Comparison of ENCODE assay signal across 13 mouse cellular contexts in the genomic region with DNA sequence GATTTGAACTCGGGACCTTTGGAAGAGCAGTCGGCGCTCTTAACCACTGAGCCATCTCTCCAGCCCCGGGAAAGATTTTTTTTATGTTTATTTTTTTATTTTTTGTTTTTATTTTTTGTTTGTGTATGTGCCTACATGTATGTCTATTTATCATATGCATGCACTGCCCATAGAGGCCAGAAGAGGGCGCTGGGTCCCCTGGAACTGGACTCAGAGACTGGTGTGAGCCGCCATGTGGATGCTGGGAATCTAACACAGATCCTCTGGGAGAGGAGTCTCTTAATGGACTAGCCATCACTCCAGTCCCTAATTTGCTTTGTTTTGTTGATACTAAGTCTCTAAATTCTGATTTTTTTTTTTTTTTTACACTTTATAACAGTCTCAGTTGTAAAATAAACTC. TPM values are rescaled to one million over a fixed set of nuclear protein-coding genes. Genes with fewer than 3 reads are reported as not detected.
A peak's percentile ranks its signal among the peaks of the same experiment; 100 is the strongest.
DNase-seq lines count a peak whose midpoint lies in the region; ATAC-seq and TF ChIP-seq lines count a peak whose summit lies in the region.
"Had no signal": no experiment of that assay in that cellular context is flagged by ENCODE, and none has a peak within 500 bp of the region (broad histone marks: within the 10 kb centered on the region; RNA-seq: fewer than 3 reads in every experiment).

No protein-coding gene starts in this region.

- no peaks in the 10 kb centered on the region for H3K9me3 ChIP-seq in kidney, postnatal 0 days (replicated peaks; ENCODE audit: low read length)
- H3K9me3 ChIP-seq in intestine, postnatal 0 days (ENCODE audit: control insufficient read depth) = no peaks in the 10 kb centered on the region

- peaks cover 11% of the 10 kb centered on the region for H3K4me1 ChIP-seq in heart, adult 2 months (ENCODE audit: control insufficient read depth, insufficient read depth, low read length)
- peaks cover 38% of the 10 kb centered on the region for H3K4me1 ChIP-seq in kidney, postnatal 0 days (replicated peaks; ENCODE audit: insufficient read depth, low read length)
- H3K4me1 ChIP-seq in intestine, postnatal 0 days (replicated peaks; ENCODE audit: control insufficient read depth, insufficient read depth, low read length) = peaks cover 20% of the 10 kb centered on the region

- no peak for TF ChIP-seq EP300 in heart, adult 2 months (IDR thresholded peaks at IDR 0.05; ENCODE audit: insufficient read depth, low read depth, low read length)

- H3K79me2 ChIP-seq in heart, adult 2 months (replicated peaks; ENCODE audit: control insufficient read depth, insufficient read depth, low read length) = no peaks in the 10 kb centered on the region

- H3K27me3 ChIP-seq in heart, adult 2 months (ENCODE audit: control insufficient read depth, insufficient read depth, low read length) = no peaks in the 10 kb centered on the region
- H3K27me3 ChIP-seq in kidney, postnatal 0 days (ENCODE audit: insufficient read depth, low read length) = no peaks in the 10 kb centered on the region
- no peaks in the 10 kb centered on the region for H3K27me3 ChIP-seq in intestine, postnatal 0 days (replicated peaks; ENCODE audit: control insufficient read depth, insufficient read depth, low read length)

- H3K4me3 ChIP-seq in heart, adult 2 months = no peak overlapping the region
- H3K4me3 ChIP-seq in kidney, postnatal 0 days (replicated peaks; ENCODE audit: low read depth, low read length) = no peak overlapping the region
- no peak overlapping the region for H3K4me3 ChIP-seq in intestine, postnatal 0 days (ENCODE audit: low read depth, low read length)

- H3K27ac ChIP-seq in heart, adult 2 months = peak overlapping the region; percentile 84
- peak overlapping the region; percentile 88 for H3K27ac ChIP-seq in kidney, postnatal 0 days
- no peak overlapping the region for H3K27ac ChIP-seq in intestine, postnatal 0 days (ENCODE audit: low read depth, low read length)

- WGBS in heart, adult 2 months = 87% methylated on average over 6 of the region's 6 CpGs
- 88% methylated on average over 6 of the region's 6 CpGs for WGBS in kidney, postnatal 0 days
- WGBS in intestine, postnatal 0 days = 85% methylated on average over 6 of the region's 6 CpGs

- ATAC-seq in kidney, postnatal 0 days (replicated peaks; ENCODE audit: low FRiP score, low read depth) = no peak
- no peak for ATAC-seq in intestine, postnatal 0 days

- no peaks in the 10 kb centered on the region for H3K36me3 ChIP-seq in heart, adult 2 months (ENCODE audit: control insufficient read depth, insufficient read depth, low read length)
- peaks cover 3% of the 10 kb centered on the region for H3K36me3 ChIP-seq in kidney, postnatal 0 days (ENCODE audit: insufficient read depth, low read length)
- H3K36me3 ChIP-seq in intestine, postnatal 0 days (ENCODE audit: control insufficient read depth, insufficient read depth) = peaks cover 15% of the 10 kb centered on the region

- intact Hi-C loops in heart, adult 2 months (cut with DNase I) = no loop called here

- no peak for DNase-seq in heart, adult 2 months
- no peak for DNase-seq in heart, postnatal 4 days
- no peak for DNase-seq in kidney, postnatal 0 days (ENCODE audit: low spot score)
- no peak for DNase-seq in kidney, postnatal 25 days
- DNase-seq in ES-CJ7 (ENCODE audit: low read depth, low spot score) = peak; percentile 84
- DNase-seq in spleen, postnatal 14 days (ENCODE audit: low spot score in 2 of 2) = no peak
- DNase-seq in right cerebral cortex, postnatal 36 days (ENCODE audit: low spot score in 2 of 2) = no peak
- DNase-seq: kidney, postnatal 4 days; lung, postnatal 14 days; spleen, adult 18-20 months; thymus, postnatal 25 days had no signal

- TF ChIP-seq CTCF in heart, adult 2 months (IDR thresholded peaks at IDR 0.05) = peak; percentile 41
- TF ChIP-seq CTCF in kidney, postnatal 0 days (IDR thresholded peaks at IDR 0.05; ENCODE audit: low read depth) = peak; percentile 50
- TF ChIP-seq CTCF in intestine, postnatal 0 days (IDR thresholded peaks at IDR 0.05; ENCODE audit: low read depth) = peak; percentile 53

- H3K9ac ChIP-seq in heart, adult 2 months (ENCODE audit: low read depth, low read length) = no peak overlapping the region
- H3K9ac ChIP-seq in kidney, postnatal 0 days (ENCODE audit: low read depth, low read length) = no peak overlapping the region
- H3K9ac ChIP-seq in intestine, postnatal 0 days (ENCODE audit: low read depth, low read length) = no peak overlapping the region

- H3K4me2 ChIP-seq in kidney, postnatal 0 days (ENCODE audit: low read length) = no peak overlapping the region
- H3K4me2 ChIP-seq in intestine, postnatal 0 days (replicated peaks; ENCODE audit: low read depth) = no peak overlapping the region

- TF ChIP-seq POLR2A in heart, adult 2 months (IDR thresholded peaks at IDR 0.05; ENCODE audit: insufficient read depth, low read depth, low read length) = no peak

RNA-seq across cellular contexts. Expression of gene Myo15b, which starts 17.2 kb away (rescaled TPM):
- under 1 TPM in 1 of 2 experiments, not detected in 1; 0.05 TPM for total RNA-seq in heart, adult 2 months (2021)
- 0.20 and 0.29 TPM in 2 replicates for polyA plus RNA-seq in heart, adult 2 months (2012; rRNA removed)
- total RNA-seq in heart, postnatal 4 days (2021) = under 1 TPM; 0.16 to 0.19 TPM
- 16.5 and 17.6 TPM in 2 replicates for polyA plus RNA-seq in kidney, postnatal 0 days (2015; fragmentation: Nextera tagmentation; extraction: Ambion mirVana)
- polyA plus RNA-seq in intestine, postnatal 0 days (2015; fragmentation: Nextera tagmentation; extraction: Ambion mirVana) = 332 and 377 TPM in 2 replicates
- total RNA-seq: monocyte, adult 5-6 weeks had no signal

RNA-seq across cellular contexts. Expression of gene Llgl2, which starts 17.2 kb away (rescaled TPM):
- total RNA-seq in heart, adult 2 months (2021) = 10 to 100 TPM; 18.4 to 20.3 TPM
- 19.4 and 20.2 TPM in 2 replicates for polyA plus RNA-seq in heart, adult 2 months (2012; rRNA removed)
- 10 to 100 TPM; 20.0 to 21.2 TPM for total RNA-seq in heart, postnatal 4 days (2021)
- polyA plus RNA-seq in kidney, postnatal 0 days (2015; fragmentation: Nextera tagmentation; extraction: Ambion mirVana) = 54.5 and 61.2 TPM in 2 replicates
- 60.5 and 61.8 TPM in 2 replicates for polyA plus RNA-seq in intestine, postnatal 0 days (2015; fragmentation: Nextera tagmentation; extraction: Ambion mirVana)

RNA-seq across cellular contexts. Expression of gene Tsen54, which starts 26.5 kb away (rescaled TPM):
- total RNA-seq in heart, adult 2 months (2021) = 1 to 10 TPM; 7.2 to 9.3 TPM
- 15.9 and 16.3 TPM in 2 replicates for polyA plus RNA-seq in heart, adult 2 months (2012; rRNA removed)
- total RNA-seq in heart, postnatal 4 days (2021) = 10 to 100 TPM; 13.0 to 14.2 TPM
- 34.7 and 36.2 TPM in 2 replicates for polyA plus RNA-seq in kidney, postnatal 0 days (2015; fragmentation: Nextera tagmentation; extraction: Ambion mirVana)
- polyA plus RNA-seq in intestine, postnatal 0 days (2015; fragmentation: Nextera tagmentation; extraction: Ambion mirVana) = 16.7 and 17.0 TPM in 2 replicates

RNA-seq across cellular contexts. Expression of gene Caskin2, which starts 27.6 kb away (rescaled TPM):
- total RNA-seq in heart, adult 2 months (2021) = 10 to 100 TPM; 40.5 to 43.8 TPM
- 38.5 TPM in 2 replicates for polyA plus RNA-seq in heart, adult 2 months (2012; rRNA removed)
- 10 to 100 TPM; 51.7 to 58.8 TPM for total RNA-seq in heart, postnatal 4 days (2021)
- 14.2 and 14.4 TPM in 2 replicates for polyA plus RNA-seq in kidney, postnatal 0 days (2015; fragmentation: Nextera tagmentation; extraction: Ambion mirVana)
- 7.4 and 7.6 TPM in 2 replicates for polyA plus RNA-seq in intestine, postnatal 0 days (2015; fragmentation: Nextera tagmentation; extraction: Ambion mirVana)

RNA-seq across cellular contexts. Expression of gene Smim5, which starts 58.7 kb away (rescaled TPM):
- total RNA-seq in heart, adult 2 months (2021) = 10 to 100 TPM; 10.2 to 17.8 TPM
- polyA plus RNA-seq in heart, adult 2 months (2012; rRNA removed) = 21.8 and 32.8 TPM in 2 replicates
- total RNA-seq in heart, postnatal 4 days (2021) = 10 to 100 TPM; 28.7 to 29.9 TPM
- 11.1 and 12.1 TPM in 2 replicates for polyA plus RNA-seq in kidney, postnatal 0 days (2015; fragmentation: Nextera tagmentation; extraction: Ambion mirVana)
- 1.9 and 3.4 TPM in 2 replicates for polyA plus RNA-seq in intestine, postnatal 0 days (2015; fragmentation: Nextera tagmentation; extraction: Ambion mirVana)

Comparison
In these comparisons a context has a peak if more than half of its experiments do, and no peak if none do; other contexts are left out.
1. RNA of gene Myo15b, which starts 17.2 kb away (polyA plus RNA-seq): 332 to 377 TPM in intestine, postnatal 0 days; 16.5 to 17.6 TPM in kidney, postnatal 0 days and 0.20 to 0.29 TPM in heart, adult 2 months; every median in the first group is over 10 times any median in the second.
2. Peak in every context shown above with its lines, with median percentiles within 50 percentile points of each other: CTCF ChIP-seq.